Mouse (Mus musculus): ENCODE data around the gene Ibtk. TPM values are rescaled to one million over a fixed set of nuclear protein-coding genes. Genes with fewer than 3 reads are reported as not detected.

Ibtk gene
- total RNA-seq, 2 experiments from 2014 or later: 42.8 to 87.7 TPM

DNA sequence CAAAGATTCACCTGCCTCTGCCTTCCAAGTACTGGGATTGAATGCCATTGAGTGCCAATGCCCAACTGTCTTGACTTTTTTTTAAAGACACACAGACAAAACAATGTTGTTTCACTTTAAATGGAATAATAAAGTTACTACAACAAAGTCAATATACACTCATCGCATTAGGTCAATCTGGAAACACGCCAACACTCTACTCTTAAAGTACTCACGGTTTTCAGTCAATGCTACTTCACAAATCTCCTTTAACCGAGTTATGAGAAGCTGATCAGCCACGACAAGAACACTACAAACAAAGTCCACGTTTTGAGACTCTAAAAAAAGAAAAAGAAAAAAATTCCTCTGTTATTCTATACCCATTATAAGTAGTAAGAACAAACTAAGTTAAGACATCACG lies 31.8 kb downstream of the Ibtk start:
- no peak for ATAC-seq (replicated peaks; ENCODE audit: poor library complexity, severe bottlenecking)

DNA sequence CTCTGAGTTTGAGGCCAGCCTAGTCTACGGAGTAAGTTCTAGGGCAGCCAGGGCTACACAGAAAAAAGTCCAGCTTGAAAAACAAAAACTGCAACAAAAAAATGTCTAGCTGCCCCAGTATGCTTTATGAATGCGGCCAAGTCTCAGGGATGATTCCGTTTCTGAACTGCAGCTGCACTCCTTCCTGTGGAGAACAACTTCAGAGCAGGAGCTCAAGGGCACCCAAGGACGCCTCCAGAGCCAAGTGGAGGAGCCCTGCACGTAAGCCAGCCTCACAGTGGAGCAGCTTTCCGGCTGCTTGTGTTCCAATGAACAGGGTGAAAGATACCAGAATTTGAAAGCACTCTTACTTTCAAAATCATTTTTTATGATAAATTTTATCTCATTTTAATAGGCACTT lies 41.8 kb downstream of the Ibtk start:
- no peak for ATAC-seq (replicated peaks; ENCODE audit: poor library complexity, severe bottlenecking)

DNA sequence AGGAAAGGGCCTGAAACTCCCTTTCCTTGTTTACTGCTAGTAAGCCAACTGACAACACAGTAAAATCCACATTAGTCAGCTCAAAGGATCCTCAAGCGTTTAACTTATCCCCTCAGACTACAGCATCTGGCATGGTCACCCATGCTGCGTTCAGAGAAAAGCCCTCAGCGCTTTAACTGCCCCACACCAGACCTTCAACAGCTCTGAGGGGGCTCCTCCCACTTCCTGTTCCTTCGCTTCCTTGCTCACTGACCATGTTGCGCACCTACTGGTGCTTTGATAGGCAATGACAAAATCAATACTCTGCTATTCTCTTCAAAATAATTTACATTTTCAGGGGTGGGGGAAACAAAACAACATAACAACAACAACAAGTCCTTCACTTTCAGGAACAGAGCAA lies 47.2 kb downstream of the Ibtk start:
- ATAC-seq (replicated peaks; ENCODE audit: poor library complexity, severe bottlenecking): no peak

DNA sequence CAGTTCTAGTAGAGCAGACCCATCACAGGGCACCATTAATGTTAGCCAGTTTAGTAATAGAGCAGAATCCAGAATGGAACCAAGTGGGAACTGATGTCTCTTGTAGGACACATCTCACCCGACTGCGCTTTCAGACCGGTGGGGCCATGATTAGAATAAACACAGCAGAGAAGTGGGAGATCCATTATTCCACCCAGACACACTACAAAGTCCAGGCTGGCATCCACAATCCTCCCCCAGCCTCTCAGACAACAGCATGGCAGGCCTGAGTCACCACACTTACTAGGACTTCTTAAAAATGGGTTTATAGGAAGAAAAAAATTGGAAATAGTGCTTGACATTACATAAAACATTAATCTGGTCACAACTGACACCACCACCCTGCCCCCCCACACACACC lies 53.5 kb downstream of the Ibtk start:
- ATAC-seq (replicated peaks; ENCODE audit: poor library complexity, severe bottlenecking): no peak

DNA sequence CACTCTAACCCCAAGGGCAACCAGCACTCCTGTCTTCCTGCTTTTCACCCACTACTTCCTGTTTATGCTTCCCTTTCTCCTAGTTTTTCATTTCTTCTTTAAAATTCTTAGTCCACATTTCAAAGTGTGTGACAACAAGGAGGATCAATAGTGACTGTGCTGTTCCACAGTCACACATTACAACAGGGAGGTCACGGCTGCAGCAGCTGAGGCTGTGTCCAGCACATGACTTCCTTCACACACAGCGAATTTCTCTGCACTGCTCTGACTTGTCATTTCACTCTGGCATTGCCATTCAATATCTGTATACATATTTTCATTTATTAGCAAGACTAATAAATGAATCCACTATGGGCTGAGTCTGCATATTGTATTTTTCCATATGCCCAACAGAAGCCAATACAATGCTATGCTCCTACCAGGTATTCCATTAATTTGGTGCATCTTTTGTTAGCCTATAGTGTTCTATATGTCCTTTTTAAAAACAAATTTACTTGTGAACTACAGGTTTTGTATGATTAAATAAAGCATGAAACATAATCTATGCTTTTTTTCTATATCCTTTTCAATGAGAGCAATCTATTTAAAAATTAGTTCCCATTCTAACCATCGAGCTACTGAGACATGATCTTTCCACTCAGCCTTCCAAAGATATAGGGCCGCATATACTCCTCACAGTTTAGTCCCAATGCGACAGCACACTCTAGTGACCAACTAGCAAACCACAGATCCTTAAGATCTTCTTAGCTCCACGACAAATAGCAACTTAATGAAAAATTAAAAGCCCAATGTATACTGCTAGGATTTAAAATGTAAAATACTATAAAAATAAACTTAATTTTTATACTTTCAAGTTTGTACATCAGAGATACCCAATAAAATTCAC lies 55.7 kb downstream of the Ibtk start:
- ATAC-seq (replicated peaks; ENCODE audit: poor library complexity, severe bottlenecking): peak; percentile 63

DNA sequence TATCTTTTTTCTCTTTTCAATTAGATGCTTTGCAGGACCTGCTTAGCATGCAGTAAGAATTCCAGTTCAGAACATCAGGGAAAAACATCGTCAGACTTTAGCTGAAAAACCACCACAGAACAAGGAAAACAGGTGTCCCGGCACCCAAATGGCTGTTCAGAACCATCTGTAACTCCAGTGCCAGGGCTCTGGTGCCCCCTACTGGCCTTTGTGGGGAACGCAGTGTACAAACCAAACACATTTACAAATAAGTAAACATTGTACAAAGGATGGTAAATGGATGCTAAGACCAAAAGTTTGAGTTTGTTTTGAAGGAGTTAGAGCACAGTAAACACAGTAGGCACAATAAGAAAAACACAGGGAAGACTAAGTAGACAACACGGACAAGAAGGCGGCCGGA lies 64.1 kb downstream of the Ibtk start:
- ATAC-seq (replicated peaks; ENCODE audit: poor library complexity, severe bottlenecking): peak; percentile 66

DNA sequence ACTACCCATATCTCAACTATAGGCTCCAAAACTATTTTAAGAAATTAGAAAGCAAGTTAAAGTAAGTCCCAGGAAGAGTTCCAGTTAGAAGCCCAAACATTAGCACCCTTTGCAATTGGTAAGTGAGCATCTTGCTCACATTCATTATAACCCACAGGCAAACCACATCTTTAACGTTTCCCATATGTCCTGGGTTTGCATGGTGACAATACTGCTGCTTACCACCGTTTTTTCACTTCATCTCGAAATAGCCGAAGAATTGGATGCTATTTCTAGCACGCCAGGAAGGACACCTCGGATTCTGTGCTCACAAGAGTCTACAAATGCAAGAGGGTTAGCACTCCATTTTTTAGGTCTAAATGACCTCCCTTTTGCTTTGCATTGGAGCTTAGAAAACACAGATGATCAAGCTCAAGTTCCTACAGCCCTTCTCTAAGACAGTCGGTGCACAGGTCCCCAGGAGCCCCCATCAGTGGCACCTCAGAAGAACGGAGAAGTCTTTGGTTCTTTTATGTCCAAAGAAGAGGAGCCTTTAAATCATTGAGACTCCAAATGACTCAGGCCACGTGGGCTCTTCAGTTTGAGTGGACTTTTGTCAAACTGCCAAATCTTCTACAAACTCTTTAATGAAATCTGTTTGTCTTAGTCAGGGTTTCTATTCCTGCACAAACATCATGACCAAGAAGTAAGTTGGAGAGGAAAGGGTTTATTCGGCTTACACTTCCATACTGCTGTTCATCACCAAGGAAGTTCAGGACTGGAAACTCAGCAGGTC lies 73.8 kb downstream of the Ibtk start:
- ATAC-seq (replicated peaks; ENCODE audit: poor library complexity, severe bottlenecking): no peak

DNA sequence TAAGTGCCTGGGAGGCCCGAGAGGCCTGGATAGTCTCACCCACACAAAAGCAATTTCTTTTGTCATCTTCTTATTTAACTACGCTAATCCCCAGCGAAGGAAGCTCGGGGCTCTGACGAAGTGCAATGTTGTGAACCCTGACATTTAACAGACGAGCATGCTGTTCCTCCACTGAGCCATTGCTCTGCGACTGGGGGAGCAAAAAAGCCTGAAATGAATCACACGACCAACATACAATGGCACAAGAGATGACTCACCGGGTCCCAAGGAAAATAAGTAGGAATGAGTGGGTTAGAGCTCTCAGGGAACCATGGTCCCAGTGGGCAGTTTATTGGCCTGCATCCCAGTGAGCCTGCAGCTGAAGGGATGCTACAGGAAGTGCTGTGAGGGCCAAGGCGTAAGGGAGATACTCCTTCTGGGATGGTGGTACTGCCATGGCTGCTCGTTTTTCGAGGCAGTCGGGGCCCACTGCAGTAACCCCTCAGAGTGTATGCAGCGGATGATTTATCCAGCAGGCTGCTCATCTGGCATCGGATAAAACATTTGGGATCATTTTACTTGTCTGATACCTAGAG lies 75.1 kb downstream of the Ibtk start:
- ATAC-seq (replicated peaks; ENCODE audit: poor library complexity, severe bottlenecking): no peak

DNA sequence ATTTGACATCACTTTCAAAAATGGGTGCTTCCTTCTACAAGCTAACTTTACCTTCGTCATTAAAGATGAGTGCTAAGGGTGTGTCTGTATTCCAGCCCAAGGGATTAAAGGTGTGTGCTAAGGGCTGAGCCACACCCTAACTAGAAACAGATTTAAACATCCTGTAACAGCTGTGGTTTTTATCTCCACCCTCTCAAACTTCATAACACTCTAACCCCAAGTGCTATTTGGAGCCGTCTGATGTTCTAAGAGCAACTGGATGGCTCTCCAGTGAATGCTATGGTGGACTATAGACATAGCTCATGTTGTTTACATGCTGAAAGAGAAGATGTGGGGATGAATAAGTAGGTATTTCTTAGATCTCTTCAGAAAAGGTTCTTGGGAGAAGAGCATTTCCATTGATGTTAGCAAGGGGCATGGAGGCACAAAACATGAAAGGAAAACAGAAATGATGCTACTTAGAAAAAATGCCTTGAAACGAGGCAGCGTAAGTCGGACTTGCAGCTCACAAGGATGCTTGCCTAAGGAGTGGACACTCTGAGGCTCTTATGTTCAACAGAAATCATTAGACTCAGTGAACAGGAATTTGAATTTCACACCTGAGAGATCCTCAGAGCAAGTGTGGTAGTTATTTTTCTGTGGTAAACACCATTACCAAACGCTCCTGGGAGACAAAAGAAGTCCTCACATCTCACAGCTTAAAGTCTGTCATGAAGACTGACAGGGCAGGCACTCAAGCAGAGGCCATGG lies 77.4 kb downstream of the Ibtk start:
- no peak for ATAC-seq (replicated peaks; ENCODE audit: poor library complexity, severe bottlenecking)

DNA sequence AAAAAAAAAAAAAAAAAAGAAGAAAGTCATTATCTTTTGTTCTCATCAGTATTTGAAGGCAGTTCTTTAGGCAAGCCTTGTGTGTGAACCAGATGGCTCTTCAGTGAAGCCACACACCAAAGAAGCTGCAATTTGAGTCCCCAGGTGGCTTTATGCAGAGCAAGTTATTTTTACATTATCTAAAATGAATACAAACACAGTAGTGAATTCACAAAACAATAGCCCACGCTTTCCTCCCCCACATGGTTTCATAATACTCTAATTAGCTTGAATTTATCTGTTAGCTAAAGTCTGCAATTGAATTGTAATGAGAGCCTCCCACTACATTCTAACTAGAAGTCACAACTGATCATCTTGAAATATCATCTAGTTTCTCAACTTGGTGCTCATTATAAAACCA lies 84.8 kb downstream of the Ibtk start:
- ATAC-seq (replicated peaks; ENCODE audit: poor library complexity, severe bottlenecking): no peak

DNA sequence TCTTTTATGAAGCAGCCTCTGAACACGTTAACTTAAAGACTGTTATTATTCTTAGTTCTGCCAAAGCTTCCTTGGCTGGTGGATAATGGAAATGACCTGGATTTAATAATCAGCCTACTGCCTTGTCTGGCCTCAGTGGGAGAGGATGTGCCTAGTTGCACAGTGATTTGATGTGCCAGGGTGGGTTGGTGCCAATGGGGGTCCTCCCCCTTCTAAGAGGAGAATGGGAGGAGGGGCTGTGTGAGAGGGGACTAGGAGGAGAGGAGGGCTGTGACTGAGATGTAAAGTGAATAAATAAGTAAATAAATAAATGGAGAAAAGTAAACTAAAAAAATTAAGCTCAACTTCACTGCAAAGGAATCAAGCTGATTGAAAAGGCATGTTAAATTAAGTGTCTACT lies 85.3 kb downstream of the Ibtk start:
- no peak for ATAC-seq (replicated peaks; ENCODE audit: poor library complexity, severe bottlenecking)

DNA sequence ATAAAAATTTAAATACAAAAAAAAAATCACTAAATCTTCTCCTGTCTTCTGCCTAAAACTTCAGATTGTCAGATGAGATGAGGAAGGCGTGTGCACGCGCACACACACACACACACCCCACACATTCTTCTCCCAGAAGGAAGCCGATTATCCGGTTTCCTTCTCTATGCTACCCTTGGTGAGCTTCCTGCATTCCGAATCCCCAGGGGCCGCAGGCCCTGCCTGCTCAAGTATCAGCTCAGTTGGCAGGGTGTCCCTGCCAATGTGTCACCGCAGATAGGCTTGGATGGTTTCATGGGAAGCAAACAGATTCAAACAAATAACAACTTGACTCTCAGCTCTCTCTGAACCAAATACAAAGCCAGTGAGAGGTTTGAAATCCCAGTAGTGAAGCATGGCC lies 86.0 kb downstream of the Ibtk start:
- no peak for ATAC-seq (replicated peaks; ENCODE audit: poor library complexity, severe bottlenecking)

DNA sequence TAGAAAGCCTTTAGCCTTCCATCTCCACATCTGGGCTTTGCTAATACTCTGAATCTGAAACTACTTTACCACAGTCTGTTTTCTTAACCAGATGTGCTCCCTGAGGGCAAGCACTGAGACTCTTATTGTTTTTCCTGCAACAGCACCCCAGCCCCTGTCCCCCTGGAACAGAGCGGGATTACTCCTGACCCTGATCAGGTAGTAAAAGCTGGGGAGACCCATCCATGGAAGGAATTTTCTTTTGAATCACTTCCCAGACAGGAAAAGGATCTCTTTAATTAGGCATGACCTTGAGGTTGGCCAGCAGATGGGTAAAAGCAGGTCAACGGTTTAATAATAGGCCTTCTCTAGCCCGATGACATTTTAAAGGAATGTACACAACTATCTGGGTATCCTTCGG lies 95.7 kb downstream of the Ibtk start:
- no peak for ATAC-seq (replicated peaks; ENCODE audit: poor library complexity, severe bottlenecking)

DNA sequence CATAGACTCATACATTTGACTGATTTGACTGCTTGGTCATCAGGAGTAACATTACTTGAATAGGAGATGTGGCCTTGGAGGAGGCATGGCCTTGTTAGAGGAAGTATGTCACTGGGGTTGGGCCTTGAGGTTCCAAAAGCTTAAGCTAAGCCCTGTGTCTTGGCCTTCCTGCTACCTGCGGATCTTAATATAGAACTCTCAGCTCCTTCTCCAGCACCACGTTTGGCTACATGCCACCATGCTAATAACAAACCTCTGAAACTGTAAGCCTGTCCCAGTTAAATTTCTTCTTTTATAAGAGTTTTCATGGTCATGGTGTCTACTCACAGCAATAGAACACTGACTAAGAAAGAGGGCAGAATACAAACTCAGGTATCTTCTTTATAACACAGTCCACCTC lies 110.9 kb downstream of the Ibtk start:
- ATAC-seq (replicated peaks; ENCODE audit: poor library complexity, severe bottlenecking): no peak

Other genes starting within 250 kb of the Ibtk start
- gene Tpbg, start 93.0 kb upstream of the Ibtk start, total RNA-seq (2014; fragmentation: Nextera tagmentation): not detected in 2 replicates
- gene Tpbg, start 93.0 kb upstream of the Ibtk start, total RNA-seq (2017): not detected in 2 replicates